Mouse (Mus musculus) liver, adult 2 months (tissue): ENCODE measurements at regions not wholly inside any gene's neighbourhood (a gene's known extent, or its start where the extent isn't known, plus 50 kb on each side); places are given as distances from the start of the nearest gene placed in this dataset.

ENCODE experiments used
- CTCF ChIP-seq: fragments of 200-500 bp; IDR thresholded peaks from 2 replicates; pipeline ENCODE4 v1.5.1; 2011; ENCODE audit warnings: low read depth, low read length, control low read depth
- POLR2A ChIP-seq: fragments of 200-500 bp; IDR thresholded peaks from 2 replicates; pipeline ENCODE4 v1.6.1; 2011; ENCODE audit warnings: low read length, control low read depth; ENCODE audit not compliant: insufficient read depth; ENCODE audit errors: extremely low read depth

DNA sequence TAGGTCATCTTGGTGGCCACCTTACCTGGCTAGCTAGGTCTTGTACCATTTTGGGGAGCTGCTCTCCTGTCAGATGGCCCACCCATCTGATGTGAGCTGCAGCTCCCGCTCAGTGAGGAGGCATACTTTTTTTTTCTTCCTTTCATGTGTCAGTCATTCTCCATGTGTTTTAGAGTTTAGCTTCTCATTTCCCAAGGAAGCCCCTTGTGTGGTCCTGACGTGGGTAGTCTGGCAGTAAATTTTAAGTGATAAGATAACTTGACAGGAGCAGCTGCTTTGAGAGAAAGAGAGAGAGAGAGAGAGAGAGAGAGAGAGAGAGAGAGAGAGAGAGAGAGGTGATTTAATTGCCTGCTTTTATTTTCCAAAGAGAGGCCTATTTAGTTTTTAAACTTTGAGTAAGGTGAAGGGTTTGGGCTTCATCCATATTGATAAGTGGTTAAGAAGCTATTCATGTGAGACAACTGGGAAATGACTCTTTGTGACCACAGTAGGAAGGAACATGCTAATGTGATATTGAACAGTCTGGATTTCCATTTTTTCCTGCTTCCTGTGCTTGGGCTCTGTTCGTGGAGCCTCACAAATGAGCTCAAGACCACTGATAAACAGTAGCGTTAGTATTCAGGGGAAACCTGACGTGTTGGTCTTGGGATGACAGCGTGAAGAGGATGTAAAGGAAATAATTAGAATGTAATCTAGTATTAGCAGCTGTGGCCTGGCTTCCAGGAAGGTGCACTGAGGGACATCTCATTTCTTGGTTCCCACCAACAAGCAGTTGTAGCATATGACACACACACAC, 92.1 kb downstream of the Dact1 start:
- no peak for TF ChIP-seq POLR2A
- no peak for TF ChIP-seq CTCF
